ENCODE assay signal across 8 mouse cellular contexts in genomic region chr7:82204014-82204784, GRCm38 (mm10). TPM values are rescaled to one million over a fixed set of nuclear protein-coding genes. Genes with fewer than 3 reads are reported as not detected.
A peak's percentile ranks its signal among the peaks of the same experiment; 100 is the strongest.
DNase-seq lines count a peak whose midpoint lies in the region; ATAC-seq and TF ChIP-seq lines count a peak whose summit lies in the region.

No protein-coding gene starts in this region.

- TF ChIP-seq POLR2A in kidney, adult 2 months (IDR thresholded peaks at IDR 0.05; ENCODE audit: low read depth, low read length) = no peak

- peaks cover 19% of the 10 kb centered on the region for H3K4me1 ChIP-seq in kidney, embryonic 14.5 days (ENCODE audit: control insufficient read depth, insufficient read depth, low read length)
- no peaks in the 10 kb centered on the region for H3K4me1 ChIP-seq in kidney, adult 2 months (ENCODE audit: control insufficient read depth, insufficient read depth, low read length)
- H3K4me1 ChIP-seq in heart, postnatal 0 days (ENCODE audit: control insufficient read depth, insufficient read depth) = no peaks in the 10 kb centered on the region

- H3K27ac ChIP-seq in kidney, embryonic 14.5 days (ENCODE audit: low read depth, low read length) = peak overlapping the region; percentile 33; the same call in 1 of the 2 replicates
- H3K27ac ChIP-seq in kidney, adult 2 months (ENCODE audit: insufficient read depth, low read depth, low read length) = no peak overlapping the region
- peak overlapping the region; percentile 64 for H3K27ac ChIP-seq in heart, postnatal 0 days (ENCODE audit: low read depth)

- no peak for TF ChIP-seq EP300 in heart, postnatal 0 days (IDR thresholded peaks at IDR 0.05; ENCODE audit: low read depth)

- no peak overlapping the region for H3K9ac ChIP-seq in kidney, embryonic 14.5 days (ENCODE audit: low read depth, low read length)
- no peak overlapping the region for H3K9ac ChIP-seq in heart, postnatal 0 days (replicated peaks; ENCODE audit: low read depth, low read length)

- H3K27me3 ChIP-seq in kidney, embryonic 14.5 days (ENCODE audit: control insufficient read depth, insufficient read depth, low read length) = no peaks in the 10 kb centered on the region
- no peaks in the 10 kb centered on the region for H3K27me3 ChIP-seq in kidney, adult 2 months (replicated peaks; ENCODE audit: control insufficient read depth, insufficient read depth, low read length)
- no peaks in the 10 kb centered on the region for H3K27me3 ChIP-seq in heart, postnatal 0 days (ENCODE audit: control insufficient read depth, insufficient read depth, low read length)
- H3K27me3 ChIP-seq in splenic B cell, adult 2 months (ENCODE audit: control insufficient read depth, insufficient read depth, low read length, poor library complexity, severe bottlenecking) = no peaks in the 10 kb centered on the region

- no peak overlapping the region for H3K4me3 ChIP-seq in kidney, embryonic 14.5 days (ENCODE audit: low read length)
- no peak overlapping the region for H3K4me3 ChIP-seq in kidney, adult 2 months (ENCODE audit: insufficient read depth, low read depth, low read length)
- H3K4me3 ChIP-seq in heart, postnatal 0 days (ENCODE audit: low read depth, low read length) = no peak overlapping the region

- no peak for DNase-seq in kidney, adult 2 months
- peak; percentile 88 for DNase-seq in R1 (ENCODE audit: low read depth, low spot score)
- no peak for DNase-seq in heart, postnatal 0 days (ENCODE audit: low spot score)
- peak; percentile 3 for DNase-seq in splenic B cell, adult 2 months (ENCODE audit: low read depth, low spot score)
- no peak for DNase-seq in MN1 (ENCODE audit: low spot score)
- no peak for DNase-seq in right cerebral cortex, postnatal 10 days (ENCODE audit: low spot score in 2 of 2)
- no peak for DNase-seq in gastrocnemius, postnatal 10 days

- 14% methylated on average over 12 of the region's 12 CpGs for WGBS in kidney, embryonic 14.5 days
- 16% methylated on average over 12 of the region's 12 CpGs for WGBS in kidney, adult 2 months
- 55% methylated on average over 12 of the region's 12 CpGs for WGBS in heart, postnatal 0 days

- peak overlapping the region; percentile 13; the same call in 1 of the 2 replicates for H3K4me2 ChIP-seq in kidney, embryonic 14.5 days (replicated peaks; ENCODE audit: low read depth, low read length)
- peak overlapping the region; percentile 33; the same call in 1 of the 2 replicates for H3K4me2 ChIP-seq in heart, postnatal 0 days (ENCODE audit: low read depth, low read length)

- no peak for TF ChIP-seq CTCF in kidney, adult 2 months (conservative IDR thresholded peaks at IDR 0.05; ENCODE audit: insufficient read depth, insufficient read length, low read depth, low read length)
- no peak for TF ChIP-seq CTCF in heart, postnatal 0 days (IDR thresholded peaks at IDR 0.05; ENCODE audit: low read depth)

- peak; percentile 78 for ATAC-seq in kidney, embryonic 14.5 days (ENCODE audit: low FRiP score, low TSS enrichment)
- peak; percentile 67; the same call in 1 of the 2 replicates for ATAC-seq in heart, postnatal 0 days (ENCODE audit: insufficient read depth, low read depth)

- H3K36me3 ChIP-seq in kidney, embryonic 14.5 days (ENCODE audit: control insufficient read depth, insufficient read depth, low read length) = no peaks in the 10 kb centered on the region
- no peaks in the 10 kb centered on the region for H3K36me3 ChIP-seq in kidney, adult 2 months (ENCODE audit: control insufficient read depth, insufficient read depth, low read length)
- no peaks in the 10 kb centered on the region for H3K36me3 ChIP-seq in heart, postnatal 0 days (replicated peaks; ENCODE audit: control insufficient read depth, insufficient read depth, low read length)
- H3K36me3 ChIP-seq in splenic B cell, adult 2 months (ENCODE audit: control insufficient read depth, insufficient read depth, low read length, poor library complexity, severe bottlenecking) = no peaks in the 10 kb centered on the region

- no peaks in the 10 kb centered on the region for H3K9me3 ChIP-seq in kidney, embryonic 14.5 days (ENCODE audit: control insufficient read depth, low read length)
- no peaks in the 10 kb centered on the region for H3K9me3 ChIP-seq in heart, postnatal 0 days (replicated peaks; ENCODE audit: control insufficient read depth, low read length)

RNA-seq across cellular contexts. Expression of gene Sh3gl3, which starts 30.6 kb away (rescaled TPM):
- polyA plus RNA-seq in kidney, embryonic 14.5 days (2014; fragmentation: Nextera tagmentation; extraction: Ambion mirVana) = 13.2 and 14.0 TPM in 2 replicates
- 0.26 and 0.36 TPM in 2 replicates for polyA plus RNA-seq in kidney, adult 2 months (2012; rRNA removed)
- 1.1 and 2.2 TPM in 2 replicates for total RNA-seq in heart, postnatal 0 days (2014; rRNA removed; ENCODE audit: low replicate concordance)
- 3.3 and 3.4 TPM in 2 replicates for polyA plus RNA-seq in heart, postnatal 0 days (2015; fragmentation: Nextera tagmentation; extraction: Ambion mirVana)
- total RNA-seq in gastrocnemius, postnatal 10 days (2021) = 1 to 10 TPM; 3.2 to 3.8 TPM

Comparison
In these comparisons a context has a peak if more than half of its experiments do, and no peak if none do; other contexts are left out.
1. DNase-seq: peak in R1 (single experiment) and splenic B cell, adult 2 months (single experiment); none in kidney, adult 2 months (single experiment), heart, postnatal 0 days (single experiment), MN1 (single experiment), right cerebral cortex, postnatal 10 days (0 of 2) and gastrocnemius, postnatal 10 days (single experiment).